Mouse (Mus musculus) kidney, postnatal 10 days (tissue): ENCODE data around the gene Ccdc151.

ENCODE experiments used
- DNase-seq: peaks from one replicate; pipeline ENCODE4 v3.0.0; 2021; ENCODE audit warnings: mixed read lengths

Gene Ccdc151

GRCm38 (mm10) chr9:21996178-21996867 lies 6.1 kb downstream of the Ccdc151 start:
- no peak for DNase-seq

- no peak for DNase-seq
Measured at GRCm38 (mm10) chr9:21992227-21992626, 10.2 kb downstream of the Ccdc151 start.

DNA sequence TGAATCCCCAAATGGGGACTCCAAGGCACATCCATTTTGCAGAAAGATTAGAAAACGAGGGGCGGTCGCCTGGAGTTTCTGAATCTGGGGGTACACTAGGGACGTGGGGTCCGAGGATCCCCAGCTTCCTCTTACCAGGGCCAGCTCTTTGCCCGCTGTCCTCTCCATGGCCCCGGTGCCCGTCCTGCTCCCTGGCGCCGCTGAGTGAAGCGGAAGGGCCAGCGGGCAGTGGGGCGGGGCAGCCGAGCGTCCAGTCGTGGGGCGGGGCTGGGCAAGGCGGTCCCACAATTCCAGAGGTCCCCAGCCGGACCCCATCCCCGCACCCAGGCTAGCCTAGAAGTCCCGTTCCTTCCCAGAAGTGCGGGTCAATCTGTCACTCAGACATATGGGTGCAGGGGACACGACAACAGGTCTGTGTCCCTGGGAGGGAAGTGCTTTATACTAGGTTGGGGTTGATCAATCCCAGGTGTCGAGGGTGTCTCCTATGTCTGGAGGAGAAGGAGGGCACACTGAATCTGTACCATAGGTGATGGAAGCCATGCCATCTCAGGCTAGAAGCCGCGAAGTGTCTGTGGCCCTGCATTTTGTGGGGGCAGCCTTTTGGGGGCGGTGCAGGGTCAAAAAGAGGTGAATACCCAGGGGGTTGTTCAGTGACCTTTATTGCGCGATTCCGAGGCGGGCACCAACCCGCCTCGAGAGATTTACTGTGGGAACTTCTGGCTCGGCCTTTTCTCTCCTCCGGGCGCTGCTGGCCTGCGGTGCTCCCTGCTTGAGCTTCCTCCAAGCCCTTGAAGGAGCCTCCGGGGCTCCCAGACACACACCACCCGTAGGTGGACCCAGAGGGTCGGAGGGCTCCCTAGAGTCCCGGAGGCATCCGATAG lies 13.0 kb downstream of the Ccdc151 start, which contains the start of gene Rgl3:
Gene Rgl3 (minus strand): TSS at position 217 of the 881 bp plus-strand sequence.
- peak; percentile 86 for DNase-seq

DNA sequence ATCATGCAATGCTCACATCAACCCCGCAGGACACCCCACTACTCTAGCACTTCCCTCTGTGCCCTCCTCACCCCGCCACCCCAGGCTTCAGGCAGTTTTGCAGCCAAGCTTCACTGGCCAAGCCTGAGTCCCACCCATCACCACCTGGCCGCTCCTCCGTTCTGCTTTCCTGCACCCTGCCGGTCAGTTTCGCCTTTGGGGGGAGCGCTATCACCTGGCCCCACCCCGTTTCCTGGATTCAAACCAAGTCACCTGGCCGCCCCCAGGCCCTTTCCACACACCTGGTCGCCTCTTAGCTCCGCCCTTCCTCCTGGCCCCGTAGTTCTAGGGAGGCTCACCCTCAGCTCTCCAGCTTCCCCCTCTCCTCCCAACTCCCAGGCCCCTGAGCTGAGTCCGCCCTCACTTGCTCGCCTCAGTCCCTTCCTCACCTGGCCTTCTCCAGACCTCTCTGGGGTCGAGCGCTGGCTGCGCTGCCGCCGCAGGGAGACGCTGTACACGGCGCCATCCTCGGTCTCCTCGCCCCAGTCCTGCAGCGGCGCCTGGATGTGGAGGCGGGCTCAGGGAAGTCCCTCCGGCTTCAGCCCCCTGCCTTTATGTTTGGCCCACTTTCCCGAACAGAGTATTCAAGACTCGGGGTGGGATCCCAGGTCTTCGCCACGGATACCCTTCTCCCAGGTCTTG lies 13.9 kb downstream of the Ccdc151 start:
- DNase-seq = peak; percentile 76

DNA sequence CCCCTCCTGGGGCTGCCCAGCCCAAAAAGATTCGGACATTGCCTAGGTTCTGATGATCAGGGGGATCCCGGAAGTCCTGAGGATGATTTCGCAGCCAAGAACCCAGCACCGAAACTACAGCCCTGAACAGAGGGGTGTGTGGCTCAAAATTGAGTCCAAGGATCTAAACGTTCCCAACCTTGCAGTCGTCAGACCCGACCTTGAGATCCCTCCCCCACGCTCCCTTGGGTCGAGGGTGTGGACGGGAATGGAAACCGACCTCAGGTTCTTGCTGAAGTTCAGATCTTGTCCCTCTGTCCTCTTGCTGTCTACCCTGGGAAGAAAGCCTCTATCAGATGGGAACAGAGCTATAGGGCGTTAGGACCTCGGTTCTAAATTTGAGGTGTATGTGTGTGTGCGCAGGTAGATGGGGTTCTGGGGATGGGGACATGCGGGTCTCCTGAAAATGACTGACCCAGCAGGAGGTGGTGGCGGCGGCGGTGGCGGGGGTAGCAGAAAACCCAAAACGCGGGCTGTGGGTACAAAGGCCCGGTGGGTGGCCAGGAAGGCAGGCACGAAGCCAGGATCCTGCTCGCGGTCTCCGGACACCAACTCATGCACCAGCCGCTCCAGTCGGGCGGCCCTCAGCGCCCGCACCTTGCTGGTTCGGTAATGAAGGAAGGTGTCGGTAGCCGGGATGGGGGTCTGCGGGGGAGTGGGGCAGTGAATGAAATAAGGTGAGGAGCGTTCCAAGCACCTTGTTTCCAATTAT lies 14.7 kb downstream of the Ccdc151 start:
- peak; percentile 39 for DNase-seq

DNA sequence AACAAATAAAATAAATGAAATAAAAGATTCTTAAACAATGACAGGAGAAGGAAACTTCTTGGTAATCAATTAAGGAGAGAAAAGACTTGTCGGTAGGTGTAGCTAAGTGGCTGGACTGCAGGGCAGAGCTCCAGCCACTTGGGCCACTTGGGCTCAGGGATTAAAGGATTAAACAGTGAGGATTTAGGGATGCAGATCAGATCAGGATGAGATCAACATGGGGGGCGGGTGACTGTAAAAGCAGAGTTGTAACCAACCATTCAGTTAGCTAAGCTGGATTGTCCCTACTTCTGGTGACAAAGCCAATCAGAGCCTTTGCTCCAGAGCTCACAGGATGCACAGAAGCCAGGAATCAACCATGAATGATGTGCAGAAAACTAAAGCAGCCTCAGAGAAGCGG lies 18.5 kb downstream of the Ccdc151 start:
- no peak for DNase-seq

DNA sequence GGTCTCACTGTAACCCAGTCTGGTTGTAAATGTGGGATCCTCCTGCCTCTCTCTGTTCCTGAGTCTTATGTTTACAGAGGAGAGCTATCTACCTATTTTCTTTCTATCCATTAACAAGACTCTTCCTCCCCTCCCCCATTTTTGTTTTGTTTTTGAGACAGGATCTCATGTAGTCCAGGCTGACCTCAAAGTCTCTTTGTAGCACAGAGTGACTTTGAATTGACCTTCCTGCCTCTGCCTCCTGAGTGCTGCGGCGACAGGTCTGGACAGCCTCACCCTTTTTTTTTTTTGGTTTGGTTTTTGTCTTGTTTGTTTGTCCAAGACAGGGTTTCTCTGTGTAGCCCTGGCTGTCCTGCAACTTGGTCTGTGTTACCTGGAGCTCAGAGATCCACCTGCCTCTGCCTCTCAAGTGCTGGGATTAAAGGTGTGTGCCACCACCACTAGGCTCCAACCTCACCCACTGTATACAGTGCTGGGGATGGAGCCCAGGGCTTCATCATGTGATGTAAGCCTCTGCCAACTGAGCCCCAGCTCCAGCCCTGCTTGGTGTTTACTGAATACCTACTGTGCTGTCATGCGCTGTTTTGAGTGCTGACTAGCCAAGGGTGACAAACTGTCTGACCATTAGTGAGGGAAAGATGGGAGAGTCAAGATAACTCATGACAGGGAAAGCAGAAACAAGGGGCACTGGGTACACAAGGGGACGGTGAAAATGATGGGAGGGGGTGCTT lies 23.9 kb downstream of the Ccdc151 start:
- DNase-seq = no peak

- DNase-seq = peak; percentile 52
Measured at GRCm38 (mm10) chr9:21977972-21978371, 24.5 kb downstream of the Ccdc151 start.

DNA sequence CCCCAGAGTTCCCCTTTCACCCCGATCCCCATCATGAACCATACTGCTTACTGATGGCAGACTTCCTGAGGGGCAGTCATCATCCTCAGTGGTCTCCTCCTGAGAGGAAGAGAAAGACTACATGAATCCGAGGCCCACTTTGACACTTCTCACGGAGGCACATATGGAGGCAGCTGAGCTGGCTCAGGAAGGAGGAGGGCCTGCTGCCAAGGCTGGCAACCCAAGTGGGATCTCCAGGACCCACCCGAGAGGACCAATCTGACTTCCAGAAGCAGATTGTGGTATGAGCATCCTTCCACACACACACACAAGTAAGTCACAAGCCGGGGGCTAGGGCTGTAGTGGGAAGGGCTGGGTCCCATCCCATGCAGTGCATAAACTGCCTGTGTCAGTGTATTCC lies 25.1 kb downstream of the Ccdc151 start:
- DNase-seq = no peak

- no peak for DNase-seq
Measured at GRCm38 (mm10) chr9:21976626-21977175, 25.7 kb downstream of the Ccdc151 start.

DNA sequence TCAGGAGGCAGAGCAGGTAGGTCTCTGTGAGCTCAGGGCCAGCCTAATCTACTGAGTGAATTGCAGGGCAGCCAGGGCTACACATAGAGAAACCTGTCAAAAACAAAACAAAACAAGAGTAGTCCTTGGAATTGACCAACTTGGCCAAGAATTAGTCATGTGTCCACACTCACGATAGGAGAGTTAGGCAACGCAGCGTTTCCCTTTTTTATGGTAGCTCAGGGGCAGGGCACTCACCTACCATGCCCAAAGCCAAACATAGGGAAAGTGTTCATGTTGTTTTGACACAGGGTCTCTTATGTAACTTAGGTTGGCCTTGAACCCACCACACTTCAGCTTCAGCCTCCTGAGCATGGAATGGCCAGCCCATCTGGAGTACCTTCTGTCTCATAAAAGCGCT lies 33.1 kb downstream of the Ccdc151 start:
- DNase-seq = no peak

- no peak for DNase-seq
Measured at GRCm38 (mm10) chr9:21968883-21969282, 33.6 kb downstream of the Ccdc151 start.

DNA sequence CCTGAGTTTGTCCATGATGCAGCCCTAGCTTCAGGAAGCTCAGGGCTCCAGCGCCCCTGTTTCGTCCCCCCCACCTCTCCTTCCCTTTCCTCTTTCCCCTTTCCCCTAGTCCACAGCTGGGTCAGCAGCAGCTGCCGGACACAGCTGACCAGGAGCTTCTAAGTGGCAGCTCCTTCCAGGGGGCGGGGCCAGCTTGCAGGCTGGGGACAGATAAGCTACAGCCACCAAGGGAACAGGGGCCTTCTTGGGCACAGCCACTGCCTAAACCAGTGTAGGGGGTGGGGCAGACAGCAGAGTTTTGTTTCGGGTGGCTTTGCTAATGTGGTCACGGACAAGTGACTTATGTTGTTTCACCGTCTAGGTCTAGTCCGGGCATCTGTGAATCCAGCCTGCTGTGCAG lies 39.0 kb downstream of the Ccdc151 start, which contains the start of gene Epor:
Gene Epor (minus strand): TSS at position 90 of the 400 bp plus-strand sequence.
- DNase-seq = peak; percentile 83

DNA sequence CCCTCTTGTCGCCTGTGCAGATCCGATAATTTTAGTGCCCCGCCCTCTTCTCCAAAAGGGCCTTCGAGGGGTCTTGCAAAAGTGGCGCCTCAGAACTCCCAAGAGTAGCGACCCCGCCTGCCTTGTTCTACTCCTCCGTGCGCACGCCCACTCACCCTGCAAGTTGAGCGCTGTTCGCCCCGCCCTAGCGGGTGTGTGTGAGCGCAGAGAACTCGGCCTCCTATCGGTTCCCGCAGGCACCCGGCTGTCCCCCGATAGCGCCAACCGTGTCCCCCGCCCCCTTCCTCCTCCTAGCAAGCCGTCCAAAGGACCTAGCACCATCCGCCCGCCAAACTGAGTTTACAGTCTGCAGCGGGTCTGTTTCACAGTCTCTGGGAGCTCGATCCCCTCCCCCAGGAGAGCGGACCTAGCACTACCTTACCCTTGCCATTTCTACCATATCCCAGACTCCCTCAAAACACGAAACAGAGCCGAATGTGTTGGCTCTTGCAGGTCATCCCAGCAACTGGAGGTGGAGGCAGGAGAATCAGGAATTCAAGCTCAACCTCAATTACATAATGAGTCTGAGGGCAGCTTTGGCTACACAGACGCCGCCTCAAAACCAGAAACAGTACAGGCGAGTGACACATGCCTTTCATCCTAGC lies 39.9 kb downstream of the Ccdc151 start:
- peak; percentile 86 for DNase-seq

DNA sequence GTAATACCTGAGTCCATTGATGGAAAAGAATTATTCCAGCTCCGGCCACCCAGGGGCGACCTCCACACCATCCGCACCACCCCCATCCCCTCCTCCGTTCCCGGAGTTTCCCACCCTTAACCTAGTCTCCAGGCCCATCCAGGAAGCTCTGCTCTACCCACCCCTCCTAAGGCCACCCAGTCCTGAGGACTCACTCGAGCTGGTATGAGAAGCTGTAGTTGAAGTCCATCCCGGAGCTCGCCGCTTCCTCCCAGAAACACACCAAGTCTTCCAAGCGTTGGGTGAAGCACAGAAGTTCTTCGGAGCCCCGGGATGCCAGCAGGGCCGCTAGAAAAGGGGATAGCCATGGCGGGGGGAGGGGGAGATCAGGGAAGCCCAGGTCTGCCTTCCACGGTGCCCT lies 40.4 kb downstream of the Ccdc151 start:
- peak; percentile 38 for DNase-seq

GRCm38 (mm10) chr9:21961366-21961980 lies 41.0 kb downstream of the Ccdc151 start:
- DNase-seq = peak; percentile 38

DNA sequence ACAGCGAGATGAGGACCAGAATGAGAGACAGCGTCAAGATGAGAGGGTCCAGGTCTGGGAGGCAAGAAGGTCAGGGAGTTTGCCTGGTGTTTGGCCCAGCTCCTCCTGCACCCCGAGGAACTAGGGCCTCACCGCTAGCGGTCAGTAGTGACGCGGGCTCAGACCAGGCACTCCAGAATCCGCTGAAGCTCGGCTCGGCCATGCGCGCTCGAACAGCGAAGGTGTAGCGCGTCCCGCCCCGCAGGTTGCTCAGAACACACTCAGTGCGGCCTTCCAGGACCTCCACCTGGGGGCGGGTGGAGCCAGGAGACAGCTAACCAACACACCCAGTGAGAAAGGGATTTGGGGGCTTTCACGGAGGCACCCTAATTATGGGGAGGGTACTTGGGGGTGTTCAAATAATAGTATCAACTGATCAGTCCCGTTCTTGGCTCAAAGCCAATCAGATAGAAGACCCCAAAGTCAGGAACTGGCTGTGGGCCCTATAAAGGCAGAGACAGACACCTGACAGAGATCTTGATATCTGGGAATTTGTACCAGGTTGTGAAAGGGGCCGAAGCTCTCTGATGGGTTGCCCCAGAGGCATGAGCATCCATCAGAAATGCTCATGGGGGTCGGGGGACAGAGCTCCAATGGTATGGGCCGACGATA lies 41.8 kb downstream of the Ccdc151 start:
- peak; percentile 76 for DNase-seq

- peak; percentile 39 for DNase-seq
Measured at GRCm38 (mm10) chr9:21960135-21960534, 42.3 kb downstream of the Ccdc151 start.

DNA sequence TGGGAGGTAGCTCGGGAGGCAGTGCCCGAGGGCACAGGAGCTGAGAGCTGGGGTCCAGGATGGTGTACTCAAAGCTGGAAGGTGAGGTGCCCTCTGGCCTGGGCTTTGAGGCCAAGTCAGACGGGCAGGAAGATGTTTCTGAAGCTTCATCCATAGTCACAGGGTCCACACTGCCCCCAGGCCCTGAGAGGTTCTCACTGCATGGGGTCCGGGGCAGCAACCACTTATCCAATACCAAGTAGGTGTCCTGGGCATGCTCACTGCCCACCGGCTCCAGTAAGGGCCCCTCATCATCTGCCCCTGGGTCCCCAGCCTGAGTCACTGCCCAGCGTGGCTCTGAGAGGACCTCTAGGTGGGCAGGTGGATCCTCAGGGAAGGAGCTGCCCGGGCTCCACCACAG lies 43.2 kb downstream of the Ccdc151 start:
- no peak for DNase-seq

- no peak for DNase-seq
Measured at GRCm38 (mm10) chr9:21958372-21958771, 44.1 kb downstream of the Ccdc151 start.
